Mouse (Mus musculus) CD4-positive, CD25-positive, alpha-beta regulatory T cell, adult 4 months (primary cell): ENCODE data around the gene Tmem116. TPM values are rescaled to one million over a fixed set of nuclear protein-coding genes. Genes with fewer than 3 reads are reported as not detected.

Experiments
- ATAC-seq: one replicate; pipeline ENCODE4 v1.8.0; 2017
- polyA plus RNA-seq, 2 experiments: library from polyadenylated mRNA; unstranded; fragments of 100-300 nt; shearing (Covaris generic); gene quantifications; one replicate each; pipeline ENCODE4 v1.2.1; 2017

Tmem116 gene
- polyA plus RNA-seq: 1 to 10 TPM in 1 of 2 experiments, under 1 TPM in 1; 0.93 to 1.3 TPM

DNA sequence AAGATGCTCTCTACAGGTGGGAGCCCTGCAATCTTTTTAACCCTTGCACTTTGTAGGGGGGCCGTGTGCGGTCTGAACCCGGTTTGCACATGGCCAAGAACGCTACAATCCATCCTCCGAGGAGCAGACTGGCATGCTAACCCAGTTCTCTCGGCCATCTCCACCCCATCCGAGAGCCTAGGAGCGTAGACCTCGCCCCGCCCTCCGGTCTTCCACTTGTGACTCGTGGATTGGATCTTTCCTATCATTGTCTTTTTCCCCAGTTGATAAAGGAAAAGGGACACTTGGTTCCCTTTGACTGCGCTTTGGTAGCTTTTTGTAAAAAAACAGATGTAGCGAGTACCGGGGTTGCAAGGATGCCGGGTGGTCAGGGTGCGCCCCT is at the start of gene Tmem116:
Gene Tmem116, plus strand, starts transcription at position 250 of the 382 bp plus-strand sequence.
- ATAC-seq: no peak

DNA sequence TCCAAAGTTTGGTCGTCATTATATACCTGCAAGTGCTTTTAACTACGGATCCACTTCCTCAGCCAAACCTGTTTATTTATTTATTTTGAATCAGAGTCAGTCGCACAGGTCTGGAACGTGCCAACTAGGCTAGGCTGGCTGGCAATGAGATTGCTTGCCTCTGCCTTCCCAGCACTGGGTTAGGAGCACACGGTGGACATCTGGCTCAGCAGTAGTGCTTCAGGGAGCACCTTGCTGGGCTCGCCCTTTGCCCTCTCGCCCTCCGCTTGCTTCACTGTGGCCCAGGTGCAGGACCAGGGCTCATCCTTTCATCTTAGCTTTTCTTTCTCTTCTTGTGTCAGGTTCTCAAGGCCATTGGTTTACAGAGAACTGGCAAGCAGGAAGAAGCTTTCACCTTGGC is 43.8 kb upstream of the Tmem116 start:
- ATAC-seq: no peak

DNA sequence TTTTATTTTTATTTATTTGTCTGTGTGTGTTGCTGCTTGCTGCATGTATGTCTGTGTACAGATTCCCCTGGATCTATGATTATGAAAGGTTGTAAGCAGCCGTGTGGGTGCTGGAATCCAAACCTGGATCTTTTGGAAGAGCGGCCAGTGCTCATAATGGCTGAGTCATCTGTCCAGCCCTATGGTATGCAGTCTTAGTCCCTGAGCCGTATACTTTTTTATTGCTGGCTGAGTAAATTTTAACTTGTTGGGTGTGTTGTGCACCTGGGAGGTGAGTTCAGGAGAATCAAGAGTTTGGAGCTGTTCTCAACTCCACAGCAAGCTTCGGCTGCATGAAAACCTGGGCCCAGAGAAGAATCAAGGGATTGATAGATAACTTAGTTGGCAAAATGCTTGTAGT is 40.7 kb upstream of the Tmem116 start:
- ATAC-seq: no peak

DNA sequence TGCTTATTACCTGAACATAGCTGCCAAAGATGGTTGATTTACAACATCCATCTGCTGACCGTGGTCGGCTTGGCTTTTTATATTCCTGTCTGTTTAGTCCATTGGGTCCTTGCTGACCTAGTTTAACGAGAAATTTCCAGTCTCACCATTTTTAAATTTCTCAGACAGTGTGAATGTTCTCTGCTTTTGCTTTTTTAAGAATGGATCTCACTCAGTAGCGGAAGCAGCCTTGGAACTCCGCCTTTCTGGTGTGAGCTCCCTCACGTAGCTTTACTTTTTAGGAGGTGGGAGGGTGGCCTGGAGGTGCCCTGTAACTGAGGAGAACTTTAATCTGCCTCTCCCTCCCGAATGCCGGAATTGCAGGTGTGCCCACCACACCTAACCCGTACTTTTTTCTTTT is 31.0 kb upstream of the Tmem116 start:
- ATAC-seq: no peak

DNA sequence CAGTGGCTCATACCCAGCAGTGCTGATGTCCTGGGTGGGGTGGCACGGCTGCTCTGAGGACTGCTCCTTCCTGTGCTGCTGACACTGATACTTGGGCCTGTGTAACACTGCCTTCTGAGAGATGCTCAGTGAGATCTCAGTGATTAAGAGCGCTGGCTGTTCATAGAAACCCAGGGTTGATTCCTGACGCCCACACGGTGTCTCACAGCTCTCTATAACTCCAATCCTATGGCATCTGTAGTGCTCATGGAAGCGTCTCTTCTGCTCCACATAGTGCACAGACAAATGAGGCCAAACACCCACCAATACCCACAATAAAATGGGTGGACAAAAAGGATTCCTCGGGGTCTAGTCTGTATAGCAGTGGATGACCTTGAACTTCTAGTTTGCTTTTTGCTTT is 28.9 kb upstream of the Tmem116 start:
- no peak for ATAC-seq

DNA sequence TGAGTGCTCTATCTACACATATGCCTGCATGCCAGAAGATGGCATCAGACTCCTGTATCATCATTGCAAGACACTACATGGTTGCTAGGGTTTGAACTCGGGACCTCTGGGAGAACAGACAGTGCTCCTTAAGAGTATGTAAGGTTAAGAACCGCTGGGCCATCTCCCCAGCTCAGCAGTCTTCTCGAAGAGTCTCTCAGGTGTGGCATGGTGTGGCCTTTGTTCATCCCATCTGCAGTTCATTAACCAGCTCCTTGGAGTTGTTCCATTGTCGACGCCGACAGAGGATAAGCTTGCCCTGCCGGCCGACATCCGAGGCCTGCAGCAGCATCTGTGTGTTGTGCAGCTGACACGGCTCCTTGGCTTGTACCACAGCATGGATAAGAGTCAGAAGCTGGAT is 28.4 kb upstream of the Tmem116 start:
- ATAC-seq: no peak

DNA sequence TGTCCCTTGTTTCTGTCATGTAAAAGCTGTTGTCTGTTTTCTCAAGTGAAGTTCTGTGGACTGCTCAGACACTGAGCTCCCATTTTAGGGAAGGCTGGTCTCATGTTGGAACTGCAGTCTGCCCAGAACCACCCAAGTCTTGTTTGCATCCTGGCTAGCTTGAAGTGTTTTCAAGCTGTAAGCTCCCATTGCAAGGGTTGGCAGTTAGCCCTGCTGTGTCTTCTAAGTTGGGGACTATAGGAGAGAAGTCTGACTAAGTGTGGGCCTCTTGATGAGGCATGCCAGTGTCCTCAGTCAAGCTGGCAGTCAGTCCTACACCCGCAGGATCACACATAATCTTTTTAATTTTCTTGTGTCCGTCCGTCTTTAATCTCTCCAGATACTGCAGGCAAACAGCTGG is 22.7 kb upstream of the Tmem116 start:
- no peak for ATAC-seq

DNA sequence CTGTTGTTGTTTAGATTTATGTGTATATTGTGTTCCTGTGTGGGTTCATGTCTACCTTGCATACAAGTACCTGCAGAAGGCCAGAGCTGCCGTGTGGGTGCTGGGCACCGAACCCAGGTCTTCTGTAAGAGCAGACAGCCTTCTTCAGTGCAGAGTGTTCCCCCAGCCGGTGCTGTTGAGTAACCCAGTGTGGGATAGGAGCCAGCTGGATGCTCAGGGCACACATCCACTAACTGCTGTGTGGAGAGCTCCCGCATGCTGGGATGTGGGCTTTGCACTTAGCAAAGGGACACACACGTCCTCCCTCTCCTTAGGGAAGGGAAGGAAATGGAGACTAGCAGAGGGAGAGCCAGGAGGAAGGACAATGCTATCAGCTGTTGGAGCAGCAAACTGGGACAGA is 13.6 kb upstream of the Tmem116 start:
- ATAC-seq: no peak

DNA sequence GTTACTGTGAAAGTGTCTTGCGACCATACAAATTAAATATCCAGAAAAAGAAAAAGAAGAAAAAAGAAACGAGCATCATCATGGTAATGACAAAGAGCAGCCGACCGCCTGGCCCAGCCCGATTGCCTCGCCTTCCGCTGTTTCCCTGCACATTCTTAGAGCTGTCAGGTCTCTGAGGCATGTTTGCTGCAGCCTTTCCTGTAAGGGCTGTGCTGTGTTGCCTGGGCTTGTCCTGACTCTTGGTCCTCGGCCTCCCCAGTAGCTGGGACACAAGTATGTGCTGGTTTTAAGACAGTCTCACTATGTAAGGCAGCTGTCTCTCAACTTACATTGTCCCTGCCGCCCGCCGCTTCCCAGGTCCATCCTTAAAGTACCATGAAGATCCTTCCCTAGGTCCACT is 12.9 kb upstream of the Tmem116 start:
- ATAC-seq: no peak

DNA sequence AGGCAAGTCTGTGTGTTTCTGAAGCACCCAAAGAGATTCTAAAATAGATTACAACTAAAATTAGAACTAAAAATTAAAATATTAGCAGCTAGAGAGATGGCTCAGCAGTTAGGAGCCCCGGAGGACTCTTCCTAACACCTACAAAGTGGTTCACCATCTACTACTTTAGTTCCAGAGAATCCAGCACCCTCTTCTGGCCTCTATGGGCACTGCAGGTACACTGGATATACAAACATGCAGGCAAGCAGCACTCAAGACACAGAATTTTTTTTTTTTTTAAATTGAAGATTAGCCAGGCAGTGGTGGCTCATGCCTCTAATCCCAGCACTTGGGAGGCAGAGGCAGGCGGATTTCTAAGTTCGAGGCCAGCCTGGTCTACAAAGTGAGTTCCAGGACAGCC is 8.1 kb upstream of the Tmem116 start:
- ATAC-seq: no peak

DNA sequence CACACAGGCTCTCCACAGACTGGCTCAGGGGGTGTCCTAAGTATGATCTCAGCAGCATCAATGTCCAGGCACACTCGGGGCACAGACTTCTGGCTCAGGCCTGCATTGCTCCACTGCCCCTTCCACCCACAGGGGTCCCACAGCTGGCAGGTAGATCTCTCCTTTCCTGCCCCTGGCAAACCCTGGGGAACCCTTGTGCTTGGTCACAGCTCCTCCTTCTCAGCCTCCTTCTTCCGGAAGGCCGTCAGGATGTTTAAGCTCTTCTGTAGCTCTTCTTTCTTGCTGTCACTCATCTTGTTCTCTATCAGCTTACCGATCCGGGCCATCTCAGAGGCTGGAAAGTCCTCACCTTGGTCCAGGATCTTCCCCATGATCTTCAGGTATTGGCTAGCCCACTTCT is 6.8 kb upstream of the Tmem116 start:
- ATAC-seq: no peak

DNA sequence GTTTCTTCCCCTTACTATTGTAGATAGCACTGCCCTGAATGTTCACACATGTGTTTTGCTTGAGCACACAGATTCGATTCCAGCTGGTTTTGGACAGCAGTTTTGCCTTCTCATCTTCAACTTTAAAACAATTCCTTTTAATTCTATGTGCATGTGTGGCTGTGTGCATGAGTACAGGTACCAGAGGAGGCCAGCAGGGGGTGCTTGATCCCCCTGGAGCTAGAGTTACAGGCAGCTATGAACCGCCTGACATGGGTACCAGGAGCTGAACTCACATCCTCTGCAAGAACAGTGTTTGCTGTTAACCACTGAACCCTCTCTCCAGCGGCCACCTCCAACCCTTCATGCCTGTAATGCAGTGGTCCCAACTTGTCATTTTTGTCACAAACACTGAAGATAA is 3.2 kb upstream of the Tmem116 start:
- ATAC-seq: no peak

DNA sequence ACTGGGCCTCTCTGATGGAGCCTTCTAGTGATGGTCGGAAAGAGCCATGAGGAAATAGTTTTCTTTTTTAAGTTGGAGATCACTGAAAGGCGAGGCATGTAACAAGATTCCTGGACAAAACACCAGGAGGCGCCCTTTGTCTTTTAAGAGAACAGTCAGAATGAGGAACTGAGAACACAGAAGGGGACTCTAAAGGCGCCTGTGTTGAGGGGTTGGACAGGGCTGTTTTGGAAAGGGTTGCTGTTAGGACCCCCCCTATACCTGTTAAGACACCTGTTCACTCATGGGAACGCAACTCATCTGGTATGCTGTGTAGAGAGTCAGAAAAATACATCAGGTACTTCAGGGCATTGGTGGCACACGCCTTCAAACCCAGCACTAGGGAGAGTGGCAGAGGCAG is 1.7 kb upstream of the Tmem116 start:
- ATAC-seq: no peak

DNA sequence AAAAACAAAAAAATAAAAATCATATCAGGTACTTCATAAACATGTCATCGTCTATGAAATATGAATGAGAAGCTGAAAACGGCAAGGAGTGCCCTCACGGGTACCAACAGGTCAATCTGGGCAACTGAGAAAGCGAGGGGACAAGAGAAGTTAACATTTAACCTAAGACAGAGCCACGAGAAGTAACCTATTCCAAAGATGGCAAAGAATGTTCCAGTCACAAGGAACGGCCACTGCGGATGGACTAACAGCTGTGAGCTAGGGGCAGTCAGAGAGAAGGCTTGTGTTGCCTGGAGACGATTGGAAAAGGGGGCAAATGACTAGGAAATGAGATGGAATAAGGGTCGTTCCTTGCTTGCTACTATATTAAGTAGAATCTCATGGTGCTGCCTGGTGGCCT is 1.2 kb upstream of the Tmem116 start:
- ATAC-seq: no peak

DNA sequence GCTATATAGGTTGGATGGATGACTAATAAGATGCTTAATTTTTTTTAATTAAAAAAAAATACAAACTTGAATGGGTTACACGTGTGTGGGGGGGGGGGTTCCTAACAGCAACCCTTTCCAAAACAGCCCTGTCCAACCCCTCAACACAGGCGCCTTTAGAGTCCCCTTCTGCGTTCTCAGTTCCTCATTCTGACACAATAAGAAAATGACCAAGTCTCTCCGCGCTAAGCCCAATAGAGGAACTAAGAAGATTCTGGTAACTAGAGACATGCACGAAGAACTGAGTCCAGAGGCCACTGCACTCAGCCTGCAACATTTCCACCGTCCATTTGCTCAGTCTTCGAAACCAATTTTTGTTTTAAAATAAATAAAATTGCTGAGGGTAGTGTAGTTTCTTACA is 490 bp upstream of the Tmem116 start:
- no peak for ATAC-seq

DNA sequence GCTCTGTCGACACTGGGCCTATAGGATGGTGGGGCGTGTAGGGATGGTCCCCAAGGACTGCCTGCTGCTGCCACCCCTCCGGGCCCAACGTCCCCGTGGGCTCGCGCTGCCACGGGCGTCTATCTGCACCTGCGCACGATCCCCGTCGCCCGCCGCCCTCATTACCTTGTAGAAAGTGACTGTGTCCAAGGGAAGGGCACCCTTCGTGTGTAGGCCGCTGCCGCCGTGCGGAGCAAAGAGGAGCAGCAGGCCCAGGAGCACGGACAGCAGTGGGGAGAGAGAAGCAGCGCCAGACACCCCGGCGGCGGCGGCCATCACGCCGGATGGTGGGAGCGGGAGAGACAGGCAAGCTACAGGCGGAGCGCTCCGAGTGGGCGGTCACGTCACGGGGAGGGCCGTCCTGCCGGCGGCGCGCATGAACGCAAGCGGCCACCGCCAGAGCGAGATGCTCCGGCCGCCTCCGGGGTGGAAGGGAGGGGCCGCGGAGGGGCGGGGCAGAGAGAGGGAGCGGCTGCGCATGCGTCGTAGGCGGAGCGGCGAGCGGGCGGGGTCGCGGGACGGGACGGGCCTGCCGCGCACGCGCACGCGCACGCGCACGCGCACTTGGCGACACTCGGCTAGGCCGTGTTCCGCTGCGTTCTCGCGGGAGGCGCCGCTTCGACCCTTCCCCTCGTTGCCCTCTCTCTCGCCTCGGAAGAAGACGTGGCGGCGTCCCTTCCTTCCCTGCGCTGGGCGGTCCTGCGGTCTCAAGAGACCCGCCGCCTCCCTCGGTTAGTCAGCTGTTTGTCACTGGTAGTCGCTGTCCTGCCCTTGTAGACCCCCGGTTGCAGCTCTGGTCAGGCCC is 555 bp downstream of the Tmem116 start, which contains the start of gene Erp29:
Gene Erp29, minus strand, starts transcription at position 481 of the 844 bp plus-strand sequence.
- peak; percentile 95 for ATAC-seq

DNA sequence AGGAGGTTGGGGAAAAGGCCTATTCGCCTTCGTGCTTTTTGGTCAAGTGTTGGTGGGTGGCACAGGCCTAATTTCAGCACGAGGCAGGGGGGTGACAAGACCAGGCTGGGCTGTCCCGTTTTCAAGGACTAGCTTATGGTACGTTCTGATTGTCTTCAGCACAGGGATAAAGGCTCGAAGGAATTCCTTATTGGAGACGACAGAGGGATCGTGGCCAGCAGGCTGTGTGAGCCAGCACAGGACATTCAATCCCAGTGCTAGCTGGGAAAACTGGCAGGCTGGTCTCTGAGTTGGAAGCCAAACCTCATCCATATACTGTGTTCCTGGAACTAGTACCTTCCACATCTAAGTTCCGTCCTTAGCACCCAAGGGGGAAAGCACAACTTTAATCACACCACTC is 1.2 kb downstream of the Tmem116 start:
- no peak for ATAC-seq

DNA sequence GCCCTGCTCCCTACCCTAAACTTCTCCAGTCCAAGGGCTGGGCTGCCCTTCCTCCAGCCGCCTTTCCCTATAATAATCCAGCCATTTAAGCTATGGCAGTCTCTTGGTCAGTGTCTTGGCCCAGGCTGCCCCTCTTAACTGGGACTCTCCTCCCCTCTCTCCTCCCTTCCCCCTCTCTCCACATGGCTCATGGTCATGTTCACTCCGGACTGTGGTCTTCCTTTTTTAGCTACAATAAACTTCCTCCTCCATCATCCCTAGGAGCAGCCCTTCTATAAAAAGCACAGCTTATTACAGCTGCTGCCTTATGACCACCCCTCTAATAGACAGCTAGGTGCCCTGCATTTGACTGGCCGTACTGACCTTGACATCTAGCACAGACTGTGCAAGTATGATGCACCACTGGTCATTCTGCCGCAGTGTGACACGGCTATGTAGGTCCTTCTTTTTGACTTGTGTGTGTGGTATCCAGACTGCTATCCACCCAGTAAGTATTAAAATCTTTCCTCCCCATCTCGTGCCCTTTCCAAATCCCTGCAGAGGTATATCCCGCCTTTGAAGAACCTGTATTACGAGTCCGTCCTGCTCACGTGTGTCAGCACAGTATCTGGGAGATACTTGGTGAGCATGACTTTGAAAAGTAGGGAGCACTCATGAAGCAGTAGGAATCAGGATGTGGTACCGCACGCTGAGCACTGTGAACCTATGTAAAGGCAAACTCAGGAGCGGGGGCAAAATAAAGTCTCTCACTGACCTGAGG is 2.2 kb downstream of the Tmem116 start:
- no peak for ATAC-seq

DNA sequence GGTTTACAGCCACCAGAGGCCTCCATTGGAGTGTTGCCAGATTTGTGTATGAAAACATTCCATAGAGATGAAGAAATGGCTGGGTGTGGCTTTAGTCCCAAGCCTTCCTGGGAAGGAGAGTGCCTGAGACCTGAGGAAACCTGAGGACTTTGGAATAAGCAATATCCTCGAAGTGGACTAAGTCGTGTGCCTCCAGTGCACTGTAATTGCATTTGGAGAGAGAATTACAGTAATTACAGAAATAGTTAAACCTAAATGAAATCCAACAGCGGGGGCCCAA is 2.8 kb downstream of the Tmem116 start:
- no peak for ATAC-seq

DNA sequence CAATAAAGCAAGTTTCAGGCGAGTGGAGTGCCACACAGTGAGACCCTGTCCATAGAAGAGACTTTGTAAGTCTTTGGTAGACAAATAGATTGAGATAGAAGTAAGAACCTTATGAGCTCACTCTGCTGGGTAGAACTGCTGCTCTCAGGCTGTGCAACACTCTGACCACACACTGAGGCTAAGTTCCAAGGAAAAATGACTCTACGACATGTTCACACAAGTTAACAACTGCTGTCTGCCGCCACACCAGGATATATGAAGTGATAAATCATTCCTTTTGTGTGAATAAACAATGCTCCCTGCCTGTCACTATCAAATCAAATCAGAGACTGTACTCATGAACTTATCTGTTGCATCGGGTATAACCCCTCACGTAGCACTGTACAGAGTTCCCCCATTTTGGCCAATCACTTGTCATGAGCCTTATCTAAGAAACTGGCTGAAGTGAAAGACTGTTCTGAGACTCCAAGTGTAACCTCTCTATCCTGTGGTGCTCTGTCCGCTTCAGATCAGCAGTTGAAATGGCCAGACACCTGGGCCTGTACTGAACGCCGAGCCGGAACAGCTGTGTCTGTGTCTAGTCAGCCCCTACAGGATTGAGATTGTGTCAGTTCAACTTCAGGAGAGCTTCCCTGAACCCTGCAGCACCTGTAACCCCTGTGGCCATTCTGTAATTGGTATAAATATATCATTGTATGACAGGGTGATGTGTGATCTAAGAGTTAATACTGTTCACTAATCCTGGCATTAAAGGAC is 4.0 kb downstream of the Tmem116 start:
- no peak for ATAC-seq

DNA sequence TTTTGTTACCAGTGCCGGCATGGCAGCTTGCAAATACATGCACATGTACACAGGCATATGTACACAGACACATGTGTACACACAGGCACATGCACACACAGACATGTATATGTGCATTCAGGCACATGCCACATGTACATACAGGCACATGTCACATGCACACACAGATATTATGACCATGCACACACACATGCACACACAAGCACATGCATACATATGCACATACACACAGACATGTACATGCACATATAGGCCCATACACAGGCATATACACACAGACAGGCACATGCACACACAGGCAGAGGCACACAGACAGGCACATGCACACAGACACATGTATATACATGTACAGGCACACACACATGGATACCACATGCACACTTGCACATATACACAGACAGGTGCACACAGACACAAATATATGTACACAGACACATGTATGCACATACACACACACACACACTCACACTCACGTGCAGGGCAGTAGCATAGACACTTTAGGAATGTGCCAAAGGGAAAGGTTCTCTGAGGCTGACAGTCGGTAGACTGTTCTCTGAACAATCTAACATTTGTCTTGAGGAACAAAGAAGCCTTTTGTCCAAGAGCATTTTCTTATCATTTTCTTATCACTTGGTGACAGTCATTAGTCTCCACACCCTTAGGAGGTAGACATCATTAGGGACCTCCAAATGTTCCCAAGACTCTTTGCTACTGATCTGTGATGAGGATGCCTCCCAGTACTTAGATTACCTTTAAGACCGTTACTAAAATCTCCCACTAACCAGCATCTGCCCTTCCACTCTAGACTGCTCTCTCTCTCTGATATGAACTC is 9.9 kb downstream of the Tmem116 start:
- no peak for ATAC-seq

DNA sequence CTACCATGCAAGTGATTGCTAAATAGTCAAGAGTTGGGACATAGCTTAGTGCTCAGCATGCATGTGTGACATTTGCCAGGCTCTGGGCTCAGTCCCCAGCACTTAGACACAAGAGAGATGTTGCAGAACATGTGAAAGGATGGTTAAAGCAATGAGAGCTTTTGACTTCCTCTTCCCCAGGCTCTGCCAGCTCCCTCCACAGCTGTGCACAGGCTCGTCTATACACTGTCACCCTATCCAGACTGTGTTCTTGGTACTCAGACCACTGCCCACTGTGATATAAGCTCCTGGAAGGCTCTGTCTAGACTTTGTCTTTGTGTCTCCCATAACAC is 10.4 kb downstream of the Tmem116 start:
- no peak for ATAC-seq

DNA sequence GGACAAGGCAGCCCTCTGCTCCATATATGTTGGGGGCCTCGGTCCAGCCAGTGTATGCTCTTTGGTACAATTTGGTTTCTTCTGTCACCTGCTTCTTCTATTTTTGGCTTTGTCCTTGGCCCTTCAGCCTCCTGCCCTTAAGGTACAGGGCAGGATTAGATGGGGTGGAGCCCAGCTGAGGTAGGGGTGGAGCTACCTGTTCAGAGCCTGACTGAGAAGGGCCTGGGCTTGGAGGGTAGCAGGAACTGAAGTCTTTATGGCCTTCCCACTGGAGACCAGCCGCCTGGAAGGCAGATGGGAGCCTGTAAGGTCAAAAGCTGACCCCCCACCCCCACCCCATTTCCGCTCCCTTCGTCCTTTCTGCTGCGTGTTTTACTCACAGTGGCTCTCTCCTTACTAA is 11.3 kb downstream of the Tmem116 start:
- ATAC-seq: no peak
